Mouse (Mus musculus): ENCODE data around the gene Ddah2.

- no peak for TF ChIP-seq EP300 (IDR thresholded peaks at IDR 0.05; ENCODE audit: low read depth)
- no peak for TF ChIP-seq CTCF (IDR thresholded peaks at IDR 0.05; ENCODE audit: low read depth)
Observed at GRCm38 (mm10) chr17:35101161-35101560, 42.3 kb downstream of the Ddah2 start.

Data from heart, postnatal 0 days (tissue).